Mouse (Mus musculus): ENCODE results near the gene Cldnd1. TPM values are rescaled to one million over a fixed set of nuclear protein-coding genes. Genes with fewer than 3 reads are reported as not detected.

Cldnd1 gene
- 134 and 148 TPM in 2 replicates for polyA plus RNA-seq (2014; fragmentation: Nextera tagmentation; extraction: Ambion mirVana)

DNA sequence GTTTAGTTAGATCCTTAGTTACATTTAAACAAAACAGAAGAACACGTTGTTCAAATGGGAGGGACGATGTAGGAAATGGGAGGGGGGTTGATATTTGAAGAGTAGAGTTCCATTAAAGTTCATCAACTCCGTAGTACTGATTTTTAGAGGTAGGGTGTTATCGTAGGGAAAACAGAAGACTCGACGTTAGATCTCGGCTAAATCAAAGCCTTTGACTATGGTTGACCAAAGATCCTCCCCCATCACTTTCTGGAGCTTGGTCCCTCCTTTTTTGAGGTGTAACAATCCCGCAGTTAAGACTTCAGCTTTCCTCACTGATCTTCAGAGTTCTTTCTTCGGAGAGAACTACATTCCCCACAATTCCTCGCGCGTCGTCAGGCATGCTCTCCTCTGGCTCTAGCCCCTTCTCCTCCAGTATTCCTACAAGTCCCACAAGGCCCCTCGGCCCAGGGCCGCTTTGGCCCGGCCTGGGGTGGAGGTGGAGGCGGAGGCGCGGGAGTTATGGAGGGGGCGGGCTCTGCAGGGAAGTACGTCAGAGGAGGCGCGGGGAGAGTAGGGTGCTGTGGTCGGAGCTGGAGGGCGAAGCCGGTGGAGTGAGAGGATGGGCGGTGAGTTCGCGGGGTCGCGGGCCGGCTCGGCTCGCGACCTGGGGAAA is at the start of gene Cldnd1:
Gene Cldnd1 (plus strand): TSS at position 434 of the 655 bp plus-strand sequence.
- H3K36me3 ChIP-seq (ENCODE audit: control insufficient read depth, insufficient read depth, low read length): peaks cover 30% of the 10 kb centered on the region
- peak within 1 kb of the TSS; percentile 76 for H3K4me3 ChIP-seq (ENCODE audit: low read depth, low read length)
- peaks cover 6% of the 10 kb centered on the region for H3K4me1 ChIP-seq (ENCODE audit: control insufficient read depth, insufficient read depth, low read length)
- peak within 1 kb of the TSS; percentile 56 for H3K4me2 ChIP-seq (ENCODE audit: low read depth, low read length)
- 2% methylated on average over 24 of the region's 35 CpGs for WGBS
- no peaks in the 10 kb centered on the region for H3K27me3 ChIP-seq (replicated peaks; ENCODE audit: control insufficient read depth, insufficient read depth, low read length)
- DNase-seq (ENCODE audit: low spot score): peak; percentile 99
- H3K9me3 ChIP-seq (ENCODE audit: control insufficient read depth, low read length): no peaks in the 10 kb centered on the region
- ATAC-seq (ENCODE audit: low read depth): peak; percentile 100
- H3K9ac ChIP-seq (ENCODE audit: low read depth, low read length): peak within 1 kb of the TSS; percentile 86
- peak within 1 kb of the TSS; percentile 86 for H3K27ac ChIP-seq (replicated peaks; ENCODE audit: low read depth, low read length)

DNA sequence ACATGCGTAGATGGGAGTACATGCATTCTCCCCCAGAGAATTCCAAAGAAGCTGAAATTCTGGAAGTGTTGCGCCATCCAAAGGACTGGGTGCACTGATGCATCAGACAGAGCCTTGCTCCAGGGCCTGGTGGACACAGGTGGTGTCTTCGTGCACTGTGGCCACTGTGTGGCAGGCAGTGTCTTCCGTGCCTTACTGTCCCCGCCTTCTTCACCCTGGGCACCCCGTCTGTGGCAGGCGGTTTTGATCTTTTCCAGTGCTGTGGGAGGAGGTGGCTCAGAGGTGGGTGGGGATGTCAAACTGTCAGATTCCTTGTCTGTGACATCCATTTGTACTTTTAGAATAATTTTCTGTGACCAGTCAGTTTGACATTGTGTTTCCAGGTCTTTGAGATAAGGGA is 49.0 kb upstream of the Cldnd1 start:
- no peak overlapping the region for H3K4me3 ChIP-seq (ENCODE audit: low read depth, low read length)
- no peak overlapping the region for H3K27ac ChIP-seq (replicated peaks; ENCODE audit: low read depth, low read length)
- no peaks in the 10 kb centered on the region for H3K9me3 ChIP-seq (ENCODE audit: control insufficient read depth, low read length)
- no peak overlapping the region for H3K4me2 ChIP-seq (ENCODE audit: low read depth, low read length)
- 81% methylated on average over 7 of the region's 7 CpGs for WGBS
- peaks cover 61% of the 10 kb centered on the region for H3K36me3 ChIP-seq (ENCODE audit: control insufficient read depth, insufficient read depth, low read length)
- DNase-seq (ENCODE audit: low spot score) (no peak), ATAC-seq (ENCODE audit: low read depth) (no peak)
- no peaks in the 10 kb centered on the region for H3K4me1 ChIP-seq (ENCODE audit: control insufficient read depth, insufficient read depth, low read length)
- no peaks in the 10 kb centered on the region for H3K27me3 ChIP-seq (replicated peaks; ENCODE audit: control insufficient read depth, insufficient read depth, low read length)
- H3K9ac ChIP-seq (ENCODE audit: low read depth, low read length): no peak overlapping the region

DNA sequence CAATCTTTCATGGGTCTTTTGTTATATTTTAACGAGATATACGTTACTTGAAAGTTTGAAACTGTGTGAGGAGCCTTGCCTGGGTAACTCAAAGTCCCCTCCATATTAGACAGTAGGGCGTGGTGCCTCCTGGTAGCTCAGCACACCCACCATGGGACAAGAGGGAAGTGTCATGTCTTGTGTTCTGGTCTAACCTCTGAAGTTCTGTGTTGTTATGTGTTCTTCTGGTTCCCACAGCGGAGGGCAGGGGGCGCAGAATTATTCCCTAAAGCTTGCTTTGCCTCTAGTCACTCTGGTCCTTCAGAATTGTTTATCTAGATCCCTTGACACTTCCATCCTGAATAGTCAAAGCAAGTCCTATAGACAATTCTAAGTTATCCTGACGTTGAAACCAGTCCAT is 45.7 kb upstream of the Cldnd1 start:
- no peak overlapping the region for H3K9ac ChIP-seq (ENCODE audit: low read depth, low read length)
- no peak overlapping the region for H3K4me2 ChIP-seq (ENCODE audit: low read depth, low read length)
- no peak overlapping the region for H3K4me3 ChIP-seq (ENCODE audit: low read depth, low read length)
- no peak overlapping the region for H3K27ac ChIP-seq (replicated peaks; ENCODE audit: low read depth, low read length)
- WGBS: 93% methylated on average over 6 of the region's 6 CpGs
- H3K9me3 ChIP-seq (ENCODE audit: control insufficient read depth, low read length): no peaks in the 10 kb centered on the region
- no peak for DNase-seq (ENCODE audit: low spot score)
- ATAC-seq (ENCODE audit: low read depth): no peak
- no peaks in the 10 kb centered on the region for H3K27me3 ChIP-seq (replicated peaks; ENCODE audit: control insufficient read depth, insufficient read depth, low read length)
- no peaks in the 10 kb centered on the region for H3K4me1 ChIP-seq (ENCODE audit: control insufficient read depth, insufficient read depth, low read length)
- H3K36me3 ChIP-seq (ENCODE audit: control insufficient read depth, insufficient read depth, low read length): peaks cover 35% of the 10 kb centered on the region

DNA sequence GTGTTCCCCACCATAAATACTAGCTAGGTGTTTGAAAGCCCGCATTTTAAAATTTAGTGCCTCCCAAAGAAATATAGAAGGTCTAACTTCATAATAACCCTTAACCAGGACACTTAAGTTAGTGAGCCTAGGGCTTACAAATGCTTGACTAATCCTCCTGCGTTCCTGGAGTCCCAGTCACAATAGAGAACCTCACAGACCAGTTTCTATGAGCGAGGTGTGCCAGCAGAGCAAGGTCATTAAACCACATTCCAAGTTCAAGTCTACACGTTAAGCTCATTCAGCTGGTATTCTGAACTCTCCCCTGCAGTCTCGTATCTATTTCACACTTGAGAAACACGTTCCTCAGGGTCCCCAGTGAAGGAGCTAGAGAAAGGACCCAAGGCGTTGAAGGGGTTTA is 44.8 kb upstream of the Cldnd1 start:
- H3K27ac ChIP-seq (replicated peaks; ENCODE audit: low read depth, low read length): no peak overlapping the region
- no peak overlapping the region for H3K9ac ChIP-seq (ENCODE audit: low read depth, low read length)
- WGBS: 76% methylated on average over 7 of the region's 7 CpGs
- peaks cover 27% of the 10 kb centered on the region for H3K36me3 ChIP-seq (ENCODE audit: control insufficient read depth, insufficient read depth, low read length)
- H3K27me3 ChIP-seq (replicated peaks; ENCODE audit: control insufficient read depth, insufficient read depth, low read length): no peaks in the 10 kb centered on the region
- no peaks in the 10 kb centered on the region for H3K4me1 ChIP-seq (ENCODE audit: control insufficient read depth, insufficient read depth, low read length)
- H3K9me3 ChIP-seq (ENCODE audit: control insufficient read depth, low read length): no peaks in the 10 kb centered on the region
- no peak overlapping the region for H3K4me2 ChIP-seq (ENCODE audit: low read depth, low read length)
- peak; percentile 70; the same call in 1 of the 2 replicates for ATAC-seq (ENCODE audit: low read depth)
- DNase-seq (ENCODE audit: low spot score): peak; percentile 45
- no peak overlapping the region for H3K4me3 ChIP-seq (ENCODE audit: low read depth, low read length)

DNA sequence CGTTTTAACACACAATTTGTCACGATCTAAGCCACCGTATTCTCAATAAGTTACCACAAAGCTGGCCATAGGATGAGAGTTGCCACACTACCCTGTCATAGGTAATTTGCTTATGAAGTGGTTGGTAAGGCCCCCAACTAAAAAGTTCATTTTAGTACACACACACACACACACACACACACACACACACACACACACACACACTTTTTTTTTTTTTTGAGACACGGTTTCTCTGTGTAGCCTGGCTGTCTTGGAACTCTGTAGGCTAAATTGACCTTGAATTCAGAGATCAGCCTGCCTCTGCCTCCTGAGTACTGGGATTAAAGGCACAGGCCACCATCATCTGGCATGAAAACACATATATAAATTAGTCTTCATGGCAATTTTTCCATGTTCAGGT is 43.8 kb upstream of the Cldnd1 start:
- no peak overlapping the region for H3K27ac ChIP-seq (replicated peaks; ENCODE audit: low read depth, low read length)

DNA sequence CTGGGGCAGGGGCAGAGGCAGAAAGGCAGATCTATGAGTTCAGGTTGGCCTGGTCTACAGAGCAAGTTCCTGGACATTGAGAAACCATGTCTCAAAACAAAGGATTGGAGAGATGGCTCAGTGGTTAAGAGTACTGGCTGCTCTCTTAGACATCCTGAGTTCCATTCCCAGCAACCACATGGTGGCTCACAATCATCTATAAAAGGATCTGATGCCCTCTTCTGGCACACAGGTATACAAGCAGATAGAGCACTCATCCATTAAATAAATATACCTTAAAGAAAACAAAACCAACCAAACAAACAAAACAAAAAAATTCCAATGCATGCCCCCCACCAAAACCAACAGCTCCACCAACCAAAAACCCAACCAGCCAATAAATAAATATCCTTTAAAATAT is 43.2 kb upstream of the Cldnd1 start:
- DNase-seq (ENCODE audit: low spot score): no peak
- no peak for ATAC-seq (ENCODE audit: low read depth)
- H3K9ac ChIP-seq (ENCODE audit: low read depth, low read length): no peak overlapping the region

More for the DNA sequence above, 43.8 kb upstream of the Cldnd1 start:
- no peaks in the 10 kb centered on the region for H3K4me1 ChIP-seq (ENCODE audit: control insufficient read depth, insufficient read depth, low read length)
- H3K9me3 ChIP-seq (ENCODE audit: control insufficient read depth, low read length): no peaks in the 10 kb centered on the region
- no peak overlapping the region for H3K4me2 ChIP-seq (ENCODE audit: low read depth, low read length)
- DNase-seq (ENCODE audit: low spot score): no peak
- ATAC-seq (ENCODE audit: low read depth): no peak
- WGBS: 87% methylated on average over 4 of the region's 4 CpGs
- H3K4me3 ChIP-seq (ENCODE audit: low read depth, low read length): no peak overlapping the region
- H3K9ac ChIP-seq (ENCODE audit: low read depth, low read length): no peak overlapping the region
- H3K27me3 ChIP-seq (replicated peaks; ENCODE audit: control insufficient read depth, insufficient read depth, low read length): no peaks in the 10 kb centered on the region
- H3K36me3 ChIP-seq (ENCODE audit: control insufficient read depth, insufficient read depth, low read length): peaks cover 18% of the 10 kb centered on the region

DNA sequence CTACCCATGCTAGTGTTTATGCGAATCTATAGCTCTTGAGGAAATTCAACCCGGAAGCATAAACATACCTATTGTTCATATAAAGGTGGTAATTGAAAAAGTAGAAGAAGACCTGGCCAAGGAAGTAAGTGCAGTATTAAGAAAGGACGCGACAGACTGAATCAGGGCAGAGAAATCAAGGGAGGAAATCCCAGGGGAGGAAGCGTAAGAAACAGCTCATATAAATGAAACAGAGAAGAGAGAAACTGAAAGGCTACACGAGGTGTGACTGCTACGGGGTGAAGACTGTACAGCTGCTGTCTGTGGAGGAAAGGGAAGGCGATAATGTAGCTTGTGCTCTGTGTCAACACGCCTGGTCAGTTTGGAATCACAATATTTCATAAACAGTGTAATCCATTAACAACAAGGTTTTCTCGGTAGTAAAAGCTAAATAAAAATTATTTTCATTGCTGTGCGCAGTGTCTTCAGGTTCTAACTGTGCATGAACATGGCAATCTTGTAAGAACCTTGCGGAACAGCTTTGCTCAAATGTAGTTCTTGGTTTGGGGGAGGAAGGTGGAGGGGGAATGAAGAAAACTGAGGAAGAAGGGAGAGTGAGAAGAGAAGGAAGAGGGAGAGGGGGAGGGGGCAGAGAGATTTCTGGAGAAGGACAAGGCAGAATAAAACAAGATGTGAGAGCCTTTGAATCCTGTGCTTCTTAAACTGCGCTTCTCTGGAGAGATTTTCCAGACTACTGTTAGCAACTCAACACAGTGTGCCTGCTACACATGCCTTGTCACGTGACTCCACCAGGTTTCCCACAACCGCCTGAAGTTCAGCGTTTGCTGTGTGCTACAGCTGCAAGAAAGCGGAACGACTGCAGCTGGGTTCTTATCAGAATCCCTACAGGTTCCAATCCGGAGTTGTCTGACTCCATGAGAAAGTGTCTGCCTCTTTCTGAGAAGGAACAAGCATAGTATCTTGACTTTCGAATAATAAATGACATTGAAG is 41.9 kb upstream of the Cldnd1 start:
- no peak overlapping the region for H3K4me2 ChIP-seq (ENCODE audit: low read depth, low read length)
- H3K4me1 ChIP-seq (ENCODE audit: control insufficient read depth, insufficient read depth, low read length): no peaks in the 10 kb centered on the region
- DNase-seq (ENCODE audit: low spot score): no peak
- no peak overlapping the region for H3K9ac ChIP-seq (ENCODE audit: low read depth, low read length)
- H3K4me3 ChIP-seq (ENCODE audit: low read depth, low read length): no peak overlapping the region
- H3K27me3 ChIP-seq (replicated peaks; ENCODE audit: control insufficient read depth, insufficient read depth, low read length): no peaks in the 10 kb centered on the region
- H3K27ac ChIP-seq (replicated peaks; ENCODE audit: low read depth, low read length): no peak overlapping the region
- WGBS: 71% methylated on average over 20 of the region's 20 CpGs
- peaks cover 10% of the 10 kb centered on the region for H3K36me3 ChIP-seq (ENCODE audit: control insufficient read depth, insufficient read depth, low read length)
- ATAC-seq (ENCODE audit: low read depth): no peak
- no peaks in the 10 kb centered on the region for H3K9me3 ChIP-seq (ENCODE audit: control insufficient read depth, low read length)

More for the DNA sequence above, 43.2 kb upstream of the Cldnd1 start:
- H3K4me2 ChIP-seq (ENCODE audit: low read depth, low read length): no peak overlapping the region
- H3K36me3 ChIP-seq (ENCODE audit: control insufficient read depth, insufficient read depth, low read length): peaks cover 15% of the 10 kb centered on the region
- H3K4me1 ChIP-seq (ENCODE audit: control insufficient read depth, insufficient read depth, low read length): no peaks in the 10 kb centered on the region
- no peaks in the 10 kb centered on the region for H3K9me3 ChIP-seq (ENCODE audit: control insufficient read depth, low read length)
- H3K27me3 ChIP-seq (replicated peaks; ENCODE audit: control insufficient read depth, insufficient read depth, low read length): no peaks in the 10 kb centered on the region
- no peak overlapping the region for H3K4me3 ChIP-seq (ENCODE audit: low read depth, low read length)
- no peak overlapping the region for H3K27ac ChIP-seq (replicated peaks; ENCODE audit: low read depth, low read length)

DNA sequence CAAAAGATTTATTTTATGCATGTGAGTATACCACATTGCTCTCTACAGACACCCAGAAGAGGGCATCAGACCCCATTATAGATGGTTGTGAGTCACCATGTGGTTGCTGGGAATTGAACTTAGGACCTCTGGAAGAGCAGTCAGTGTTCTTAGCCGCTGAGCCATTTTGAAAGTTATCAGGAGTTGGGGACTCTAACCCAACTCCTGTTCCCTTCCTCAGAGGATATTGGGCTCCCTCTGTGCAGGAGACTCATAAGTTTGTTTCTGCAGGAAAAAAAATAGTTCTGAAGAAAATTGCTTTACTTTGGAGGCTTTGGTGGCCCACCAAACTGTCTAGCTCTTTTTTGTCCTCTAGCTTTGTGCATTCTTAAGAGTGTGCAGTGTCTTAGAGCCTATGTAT is 39.2 kb upstream of the Cldnd1 start:
- Histone ChIP-seq H3K36me3 (ENCODE audit: control insufficient read depth, insufficient read depth, low read length) (no peaks in the 10 kb centered on the region), H3K9me3 (ENCODE audit: control insufficient read depth, low read length) (no peaks in the 10 kb centered on the region), H3K4me3 (ENCODE audit: low read depth, low read length) (no peak overlapping the region), H3K4me1 (ENCODE audit: control insufficient read depth, insufficient read depth, low read length) (no peaks in the 10 kb centered on the region), H3K9ac (ENCODE audit: low read depth, low read length) (no peak overlapping the region), H3K27ac (replicated peaks; ENCODE audit: low read depth, low read length) (no peak overlapping the region), H3K4me2 (ENCODE audit: low read depth, low read length) (no peak overlapping the region), H3K27me3 (replicated peaks; ENCODE audit: control insufficient read depth, insufficient read depth, low read length) (no peaks in the 10 kb centered on the region)
- no peak for ATAC-seq (ENCODE audit: low read depth)
- DNase-seq (ENCODE audit: low spot score): no peak
- 89% methylated on average over 1 of the region's 1 CpGs for WGBS
